Mouse (Mus musculus) G1E (cell line): Measurements from ENCODE around the gene S100a2. TPM values are rescaled to one million over a fixed set of nuclear protein-coding genes. Genes with fewer than 3 reads are reported as not detected.

Experiments
- ATAC-seq: 2 replicates; pipeline ENCODE4 v1.8.0; 2016; ENCODE audit warnings: mild to moderate bottlenecking; ENCODE audit not compliant: insufficient number of reproducible peaks, poor library complexity, low FRiP score, severe bottlenecking; ENCODE audit errors: extremely low read depth
- DNase-seq: peaks from one replicate; pipeline ENCODE4 v3.0.0; 2012; ENCODE audit warnings: low spot score
- H3K27me3 ChIP-seq: 2 replicates; pipeline ENCODE4 v1.6.1; 2012; ENCODE audit warnings: mild to moderate bottlenecking, low read length, inconsistent platforms; ENCODE audit not compliant: insufficient read depth
- H3K36me3 ChIP-seq: replicated peaks from 2 replicates; pipeline ENCODE3; 2012; ENCODE audit warnings: mild to moderate bottlenecking, inconsistent platforms
- H3K4me1 ChIP-seq: 2 replicates; pipeline ENCODE4 v1.6.1; 2012; ENCODE audit warnings: low read depth, low read length, inconsistent platforms, mixed read lengths; ENCODE audit not compliant: insufficient read depth
- H3K4me3 ChIP-seq: 2 replicates; pipeline ENCODE4 v1.5.1; 2012; ENCODE audit warnings: low read depth, mild to moderate bottlenecking, inconsistent platforms, low read length, moderate library complexity, mixed read lengths
- H3K9me3 ChIP-seq: replicated peaks from 2 replicates; pipeline ENCODE4 v1.6.1; 2012; ENCODE audit warnings: inconsistent platforms
- CTCF ChIP-seq: IDR thresholded peaks from 2 replicates; pipeline ENCODE4 v1.5.1; 2012; ENCODE audit warnings: low read depth, low read length, inconsistent platforms, mixed read lengths
- GATA1 ChIP-seq: IDR thresholded peaks from 2 replicates; pipeline ENCODE4 v1.6.1; 2012; ENCODE audit warnings: borderline replicate concordance, low read length, inconsistent platforms, mixed read lengths
- GATA2 ChIP-seq: IDR thresholded peaks from 2 replicates; pipeline ENCODE4 v1.6.1; 2012; ENCODE audit warnings: low read depth, low read length, inconsistent platforms, borderline replicate concordance
- POLR2AphosphoS5 ChIP-seq: IDR thresholded peaks from 2 replicates; pipeline ENCODE4 v1.6.1; 2012; ENCODE audit warnings: low read depth, low read length, inconsistent platforms; ENCODE audit not compliant: insufficient replicate concordance
- TAL1 ChIP-seq: conservative IDR thresholded peaks from 2 replicates; pipeline ENCODE4 v1.6.1; 2012; ENCODE audit warnings: low read depth, low read length, inconsistent platforms, mixed read lengths
- polyA plus RNA-seq: library from polyadenylated mRNA; stranded (reverse); fragments of >175 nt; gene quantifications from 2 replicates; pipeline ENCODE4 v1.2.3, GENCODE M21; 2012
- total RNA-seq, 2 experiments: library from RNA; stranded (forward) in 1 of 2; stranded (reverse) in 1 of 2; fragments of 200-1000 nt in 1 of 2; fragments of >200 nt in 1 of 2; fragmentation: Nextera tagmentation in 1 of 2; gene quantifications; 2 replicates each; pipeline ENCODE4 v1.2.3; 2014 to 2017

The S100a2 gene
- total and polyA plus RNA-seq, 3 experiments: not detected

- no peak for TF ChIP-seq TAL1
- no peak for ATAC-seq
- H3K4me3 ChIP-seq: no peak overlapping the region
- no peak for DNase-seq
- H3K9me3 ChIP-seq: no peaks in the 10 kb centered on the region
- no peaks in the 10 kb centered on the region for H3K4me1 ChIP-seq
- peaks cover 17% of the 10 kb centered on the region for H3K27me3 ChIP-seq
- no peaks in the 10 kb centered on the region for H3K36me3 ChIP-seq
Observed at GRCm38 (mm10) chr3:90582556-90582955, 7.5 kb upstream of the S100a2 start.

GRCm38 (mm10) chr3:90583893-90584292 lies 6.2 kb upstream of the S100a2 start:
- TF ChIP-seq CTCF: no peak
- no peak for TF ChIP-seq GATA1
- no peaks in the 10 kb centered on the region for H3K4me1 ChIP-seq
- peaks cover 17% of the 10 kb centered on the region for H3K27me3 ChIP-seq

DNA sequence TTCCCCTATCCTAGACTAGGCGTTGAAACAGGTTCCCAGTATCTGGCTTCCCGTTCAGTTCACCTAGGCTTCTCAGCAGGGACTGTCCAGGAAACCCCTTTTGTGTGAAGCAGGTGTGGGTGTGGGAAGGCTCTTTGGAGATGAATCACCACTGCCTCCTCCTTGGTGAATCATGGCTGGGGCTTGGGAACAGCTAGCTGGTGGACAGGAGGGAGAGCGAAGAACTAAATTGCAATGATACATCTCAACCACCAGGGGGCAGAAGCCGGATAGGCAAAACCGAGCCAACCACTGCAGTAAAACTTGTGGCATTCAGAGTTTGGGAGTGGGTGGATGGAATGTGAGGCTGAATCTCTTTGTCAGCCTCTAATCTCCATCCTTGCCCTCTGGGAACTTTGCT lies 4.5 kb upstream of the S100a2 start:
- no peaks in the 10 kb centered on the region for H3K4me1 ChIP-seq
- H3K4me3 ChIP-seq: no peak overlapping the region
- H3K9me3 ChIP-seq: no peaks in the 10 kb centered on the region
- TF ChIP-seq GATA1: no peak
- peak; percentile 83 for TF ChIP-seq CTCF
- no peak for TF ChIP-seq POLR2AphosphoS5
- peak; percentile 49 for DNase-seq
- H3K36me3 ChIP-seq: no peaks in the 10 kb centered on the region
- no peak for ATAC-seq
- H3K27me3 ChIP-seq: peaks cover 12% of the 10 kb centered on the region

More at GRCm38 (mm10) chr3:90583893-90584292, 6.2 kb upstream of the S100a2 start:
- ATAC-seq (no peak), DNase-seq (no peak)
- Histone ChIP-seq H3K4me3 (no peak overlapping the region), H3K9me3 (no peaks in the 10 kb centered on the region), H3K36me3 (no peaks in the 10 kb centered on the region)

DNA sequence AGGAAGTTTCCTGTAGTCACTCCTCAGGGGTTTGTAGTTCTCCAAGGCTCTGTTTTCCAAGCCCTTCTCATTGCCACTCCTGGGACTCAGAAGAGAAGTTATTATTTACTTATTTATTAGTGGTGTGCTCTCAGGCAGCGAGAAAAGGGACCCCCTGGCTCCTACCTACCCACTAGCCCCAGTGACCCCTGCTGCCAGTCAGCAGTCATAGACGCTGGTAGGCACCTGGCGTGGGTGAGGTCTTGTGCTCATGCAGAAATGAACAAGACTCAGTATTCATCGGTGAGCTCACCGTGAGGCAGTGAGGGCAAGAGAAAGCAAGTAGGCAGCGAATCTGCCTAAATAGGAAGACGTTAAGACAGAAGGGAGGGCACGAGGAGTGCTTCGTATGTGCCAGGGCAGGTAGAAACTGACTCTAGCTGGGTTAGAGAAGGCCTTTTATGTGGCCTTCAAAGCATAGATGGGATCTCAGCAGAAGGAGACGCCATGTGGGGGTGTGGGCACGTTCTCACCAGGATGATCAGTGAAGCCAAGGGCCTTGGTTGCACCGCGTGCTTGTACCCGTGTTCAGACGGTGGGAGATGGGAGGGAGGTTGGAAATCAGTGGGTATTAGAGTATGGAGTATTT lies 3.9 kb upstream of the S100a2 start:
- no peak for ATAC-seq
- TF ChIP-seq CTCF (no peak), GATA2 (no peak), POLR2AphosphoS5 (no peak), TAL1 (no peak), GATA1 (no peak)
- no peaks in the 10 kb centered on the region for H3K36me3 ChIP-seq
- DNase-seq: no peak
- H3K4me1 ChIP-seq: no peaks in the 10 kb centered on the region
- H3K4me3 ChIP-seq: no peak overlapping the region
- peaks cover 12% of the 10 kb centered on the region for H3K27me3 ChIP-seq
- H3K9me3 ChIP-seq: no peaks in the 10 kb centered on the region

GRCm38 (mm10) chr3:90586906-90587305 lies 3.1 kb upstream of the S100a2 start:
- Histone ChIP-seq H3K36me3 (no peaks in the 10 kb centered on the region), H3K4me1 (no peaks in the 10 kb centered on the region), H3K27me3 (peaks cover 12% of the 10 kb centered on the region), H3K9me3 (no peaks in the 10 kb centered on the region), H3K4me3 (no peak overlapping the region)
- TF ChIP-seq TAL1: no peak
- TF ChIP-seq POLR2AphosphoS5: no peak
- no peak for TF ChIP-seq GATA2
- no peak for TF ChIP-seq CTCF
- TF ChIP-seq GATA1: no peak
- ATAC-seq (no peak), DNase-seq (no peak)

- TF ChIP-seq GATA2 (no peak), TAL1 (no peak), GATA1 (no peak), CTCF (no peak), POLR2AphosphoS5 (no peak)
- ATAC-seq (no peak), DNase-seq (no peak)
- no peaks in the 10 kb centered on the region for H3K9me3 ChIP-seq
- no peak overlapping the region for H3K4me3 ChIP-seq
- H3K36me3 ChIP-seq: no peaks in the 10 kb centered on the region
- peaks cover 12% of the 10 kb centered on the region for H3K27me3 ChIP-seq
- H3K4me1 ChIP-seq: no peaks in the 10 kb centered on the region
Observed at GRCm38 (mm10) chr3:90587361-90588101, 2.5 kb upstream of the S100a2 start.

- Histone ChIP-seq H3K36me3 (no peaks in the 10 kb centered on the region), H3K9me3 (no peaks in the 10 kb centered on the region), H3K27me3 (peaks cover 10% of the 10 kb centered on the region), H3K4me3 (no peak overlapping the region), H3K4me1 (no peaks in the 10 kb centered on the region)
- DNase-seq (no peak), ATAC-seq (no peak)
- TF ChIP-seq POLR2AphosphoS5 (no peak), CTCF (no peak), GATA1 (no peak), GATA2 (no peak), TAL1 (no peak)
Observed at GRCm38 (mm10) chr3:90589390-90589789, 657 bp upstream of the S100a2 start.
